Mouse (Mus musculus) liver, embryonic 14.5 days (tissue): Measurements from ENCODE around the gene Cgnl1.

Experiments
- CTCF ChIP-seq: IDR thresholded peaks from 2 replicates; pipeline ENCODE4 v1.5.1; 2016; ENCODE audit warnings: antibody characterized with exemption, low read depth, control low read depth
- EP300 ChIP-seq: IDR thresholded peaks from 2 replicates; pipeline ENCODE4 v1.6.1; 2016; ENCODE audit warnings: antibody characterized with exemption, low read depth

- no peak for TF ChIP-seq CTCF
- TF ChIP-seq EP300: no peak
These were observed 18.3 kb downstream of the Cgnl1 start for GRCm38 (mm10) chr9:71753117-71753516.
